Mouse (Mus musculus) embryonic facial prominence, embryonic 11.5 days (tissue): Measurements from ENCODE around the gene Scn9a. TPM values are rescaled to one million over a fixed set of nuclear protein-coding genes. Genes with fewer than 3 reads are reported as not detected.
A peak's percentile ranks its signal among the peaks of the same experiment; 100 is the strongest.

Source experiments
- ATAC-seq: fragments of 200-750 bp; cut with Nextera tagmentation; replicated peaks from 2 replicates; pipeline ENCODE4 v1.8.0; 2017; ENCODE audit warnings: low read depth; ENCODE audit not compliant: insufficient number of reproducible peaks, low FRiP score, low TSS enrichment
- DNase-seq: peaks from one replicate; pipeline ENCODE4 v3.0.0-alpha.2; 2015; ENCODE audit warnings: low spot score
- H3K27ac ChIP-seq: fragments of 300-500 bp; sonication (generic); replicated peaks from 2 replicates; pipeline ENCODE4 v1.5.1; 2014; ENCODE audit warnings: mild to moderate bottlenecking, low read depth, low read length, control low read depth
- H3K27me3 ChIP-seq: fragments of 300-500 bp; sonication (generic); 2 replicates; pipeline ENCODE4 v1.6.1; 2014; ENCODE audit warnings: mild to moderate bottlenecking, low read length, moderate library complexity, mixed read lengths; ENCODE audit not compliant: control insufficient read depth, insufficient read depth
- H3K36me3 ChIP-seq: fragments of 300-500 bp; sonication (generic); replicated peaks from 2 replicates; pipeline ENCODE4 v1.6.1; 2014; ENCODE audit warnings: low read depth, mild to moderate bottlenecking, low read length, moderate library complexity, mixed read lengths; ENCODE audit not compliant: control insufficient read depth, insufficient read depth
- H3K4me1 ChIP-seq: fragments of 300-500 bp; sonication (generic); 2 replicates; pipeline ENCODE4 v1.6.1; 2014; ENCODE audit warnings: low read length, mixed read lengths; ENCODE audit not compliant: control insufficient read depth, insufficient read depth
- H3K4me2 ChIP-seq: fragments of 300-500 bp; sonication (generic); 2 replicates; pipeline ENCODE4 v1.6.1; 2014; ENCODE audit warnings: low read depth, mild to moderate bottlenecking, control low read depth, low read length, moderate library complexity
- H3K4me3 ChIP-seq: fragments of 300-500 bp; sonication (generic); 2 replicates; pipeline ENCODE4 v1.5.1; 2014; ENCODE audit warnings: low read depth, low read length, control low read depth
- H3K9ac ChIP-seq: fragments of 300-500 bp; sonication (generic); replicated peaks from 2 replicates; pipeline ENCODE4 v1.6.1; 2014; ENCODE audit warnings: mild to moderate bottlenecking, control low read depth, low read length
- H3K9me3 ChIP-seq: fragments of 300-500 bp; sonication (generic); replicated peaks from 2 replicates; pipeline ENCODE4 v1.6.1; 2016; ENCODE audit warnings: mild to moderate bottlenecking, low read length, inconsistent platforms, mixed read lengths; ENCODE audit not compliant: control insufficient read depth
- WGBS: fragments of 180-500 bp; shearing (Covaris S2); extraction: QIAGEN DNeasy Blood & Tissue Kit; methylation state at CpG from one replicate; pipeline ENCODE4 v1.1.7; 2014; 5-methylcytosine and 5-hydroxymethylcytosine counted together
- polyA plus RNA-seq: library from polyadenylated mRNA; unstranded; fragments of >200 nt; fragmentation: Nextera tagmentation; extraction: Ambion mirVana; gene quantifications from 2 replicates; pipeline ENCODE4 v1.2.1, GENCODE M21; 2014

Scn9a gene
- polyA plus RNA-seq, 1 experiment from 2014 or later: 3.5 TPM

DNA sequence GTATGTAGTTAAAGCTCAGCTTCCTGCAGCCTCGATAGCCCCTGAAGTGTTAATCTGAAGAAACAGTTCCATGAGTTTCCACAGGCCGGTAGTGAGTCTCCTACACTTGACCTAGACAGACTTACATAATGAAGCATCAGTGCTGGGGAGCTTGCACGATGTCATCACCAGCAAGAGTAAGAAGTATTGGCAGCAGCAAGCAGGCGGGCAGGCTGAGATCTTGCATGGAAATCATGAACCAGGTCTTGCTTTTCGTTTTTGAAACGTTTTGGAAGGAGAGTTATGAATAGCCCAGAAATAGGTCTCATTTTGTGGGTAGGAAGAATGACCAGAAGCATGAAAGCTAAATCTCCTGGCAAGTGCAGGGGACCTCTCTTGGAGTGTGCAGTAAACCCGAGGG, 194.1 kb downstream of the Scn9a start, which contains the start of gene Scn1a:
TSS of gene Scn1a (minus strand) at position 130 of the 400 bp plus-strand sequence.
- H3K9me3 ChIP-seq: no peaks in the 10 kb centered on the region
- ATAC-seq: no peak
- no peak within 1 kb of the TSS for H3K27ac ChIP-seq
- H3K36me3 ChIP-seq: no peaks in the 10 kb centered on the region
- H3K9ac ChIP-seq: peak within 1 kb of the TSS; percentile 32
- peak within 1 kb of the TSS; percentile 26 for H3K4me3 ChIP-seq
- 16% methylated on average over 7 of the region's 7 CpGs for WGBS
- no peak for DNase-seq
- peak within 1 kb of the TSS; percentile 52 for H3K4me2 ChIP-seq
- H3K27me3 ChIP-seq: no peaks in the 10 kb centered on the region
- H3K4me1 ChIP-seq: no peaks in the 10 kb centered on the region

DNA sequence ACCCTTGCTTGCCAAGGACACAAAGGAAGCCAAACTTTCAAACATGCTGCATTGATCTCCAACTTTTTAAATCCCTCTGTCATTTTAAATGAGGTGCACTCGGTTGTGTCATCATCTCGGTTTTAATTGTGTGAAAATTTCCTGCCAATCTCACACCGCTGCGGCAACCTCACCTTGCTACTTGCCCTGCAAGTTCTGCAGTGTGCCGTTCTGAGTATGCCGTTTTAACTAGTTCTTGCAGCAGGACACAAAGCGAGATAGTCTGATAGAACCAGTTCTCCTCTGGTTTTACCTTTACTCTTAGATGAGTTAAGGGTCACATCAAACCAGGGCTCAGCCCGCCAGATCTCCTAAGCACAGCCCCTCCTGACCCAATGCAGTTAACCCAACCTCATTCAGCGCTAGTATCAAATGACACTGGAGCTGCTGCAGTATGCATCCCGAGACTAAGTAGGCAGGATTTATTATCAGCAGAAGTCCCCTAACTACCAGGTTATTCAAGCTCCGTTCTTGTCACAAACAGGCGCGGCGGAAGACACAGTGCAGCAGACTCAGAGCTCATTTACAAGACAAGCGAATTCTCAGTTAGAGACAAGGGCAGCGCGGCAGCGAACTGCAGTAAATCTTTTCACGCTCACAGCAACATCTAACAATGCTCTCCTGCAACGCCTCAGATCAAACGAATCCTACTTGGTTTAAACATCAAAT, 194.8 kb downstream of the Scn9a start:
- Histone ChIP-seq H3K27ac (no peak overlapping the region), H3K36me3 (no peaks in the 10 kb centered on the region), H3K9me3 (no peaks in the 10 kb centered on the region), H3K27me3 (no peaks in the 10 kb centered on the region), H3K4me1 (no peaks in the 10 kb centered on the region), H3K9ac (peak overlapping the region; percentile 32), H3K4me2 (peak overlapping the region; percentile 52), H3K4me3 (peak overlapping the region; percentile 26)
- DNase-seq (peak; percentile 39), ATAC-seq (peak; percentile 60; the same call in 1 of the 2 replicates)
- 9% methylated on average over 21 of the region's 21 CpGs for WGBS

DNA sequence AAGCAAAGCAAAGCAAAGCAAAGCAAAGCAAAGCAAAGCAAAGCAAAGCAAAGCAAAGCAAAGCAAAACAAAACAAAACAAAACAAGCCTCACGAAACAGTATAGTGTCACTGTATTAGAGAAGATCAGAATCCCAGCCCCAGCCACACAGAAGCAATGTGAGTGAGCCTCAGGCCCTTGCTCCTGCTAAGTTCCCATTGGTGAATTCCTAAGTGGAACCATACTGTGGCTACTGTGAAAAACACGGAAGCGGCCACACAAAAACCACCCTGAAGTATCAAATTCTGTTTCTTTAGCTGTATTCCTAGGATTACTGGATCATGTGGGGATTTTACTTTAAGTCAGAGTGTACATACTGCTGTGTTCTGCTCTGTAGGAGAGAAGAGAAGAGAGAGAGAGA, 198.5 kb downstream of the Scn9a start:
- 28% methylated on average over 3 of the region's 3 CpGs for WGBS
- no peak; the same call in 1 of the 2 replicates for ATAC-seq
- no peaks in the 10 kb centered on the region for H3K9me3 ChIP-seq
- DNase-seq: peak; percentile 80
- no peak overlapping the region for H3K9ac ChIP-seq
- no peaks in the 10 kb centered on the region for H3K27me3 ChIP-seq
- no peaks in the 10 kb centered on the region for H3K4me1 ChIP-seq
- H3K4me2 ChIP-seq: no peak overlapping the region
- no peak overlapping the region for H3K27ac ChIP-seq
- H3K4me3 ChIP-seq: no peak overlapping the region
- H3K36me3 ChIP-seq: no peaks in the 10 kb centered on the region

Other genes starting within 250 kb of the Scn9a start
- 0.85 and 1.4 TPM in 2 replicates for gene Scn1a, start 194.1 kb downstream of the Scn9a start, polyA plus RNA-seq
- 0.38 and 0.43 TPM in 2 replicates for gene Scn7a, start 150.0 kb upstream of the Scn9a start, polyA plus RNA-seq